Mouse (Mus musculus) ES-E14 (cell line): ENCODE data around the gene Mettl21a. TPM values are rescaled to one million over a fixed set of nuclear protein-coding genes. Genes with fewer than 3 reads are reported as not detected.
"Not testable (repeated sequence)": the region's sequence is repeated elsewhere in the genome, so short reads cannot be mapped to it uniquely, and the experiment has no call there.

ENCODE experiments used
- DNase-seq: peaks from one replicate; pipeline ENCODE4 v3.0.0-alpha.2; 2013; ENCODE audit warnings: low read depth, low spot score
- H3K27ac ChIP-seq: 2 replicates; pipeline ENCODE4 v1.5.1; 2012; ENCODE audit warnings: low read depth, mild to moderate bottlenecking, low read length, moderate library complexity, mixed read lengths; ENCODE audit not compliant: poor library complexity, insufficient read depth, severe bottlenecking
- H3K36me3 ChIP-seq: 2 replicates; pipeline ENCODE4 v1.6.1; 2012; ENCODE audit warnings: mild to moderate bottlenecking, low read length, moderate library complexity, mixed read lengths; ENCODE audit not compliant: control insufficient read depth, poor library complexity, insufficient read depth, severe bottlenecking
- H3K4me1 ChIP-seq, 2 experiments: fragments of 150-350 bp in 1 of 2; sonication (generic) in 1 of 2; 2 replicates each; pipeline ENCODE4 v1.6.1; 2012; ENCODE audit warnings: low read length in 2 of 2, mild to moderate bottlenecking in 1 of 2, mixed read lengths in 1 of 2; ENCODE audit not compliant: control insufficient read depth in 2 of 2, insufficient read depth in 2 of 2, poor library complexity in 1 of 2
- H3K4me3 ChIP-seq, 2 experiments: fragments of 150-350 bp in 1 of 2; sonication (generic) in 1 of 2; 2 replicates each; pipeline ENCODE4 v1.5.1; 2012; ENCODE audit warnings: low read length in 2 of 2, low read depth in 1 of 2, mild to moderate bottlenecking in 1 of 2, mixed read lengths in 1 of 2; ENCODE audit not compliant: insufficient read depth in 1 of 2, poor library complexity in 1 of 2, severe bottlenecking in 1 of 2
- H3K9ac ChIP-seq: 2 replicates; pipeline ENCODE4 v1.6.1; 2012; ENCODE audit warnings: low read depth, mild to moderate bottlenecking, low read length, mixed read lengths; ENCODE audit not compliant: poor library complexity, insufficient read depth, severe bottlenecking
- H3K9me3 ChIP-seq: fragments of 150-350 bp; sonication (generic); 2 replicates; pipeline ENCODE4 v1.6.1; 2012; ENCODE audit warnings: low read depth, mild to moderate bottlenecking, low read length; ENCODE audit not compliant: control insufficient read depth, insufficient read depth
- CHD2 ChIP-seq: IDR thresholded peaks from 2 replicates; pipeline ENCODE4 v1.6.1; 2014; ENCODE audit warnings: mild to moderate bottlenecking, low read depth, low read length, inconsistent platforms
- HCFC1 ChIP-seq: IDR thresholded peaks from 2 replicates; pipeline ENCODE4 v1.6.1; 2012; ENCODE audit warnings: low read length, inconsistent platforms, borderline replicate concordance; ENCODE audit not compliant: insufficient read depth
- MAFK ChIP-seq: IDR thresholded peaks from 2 replicates; pipeline ENCODE4 v1.6.1; 2014; ENCODE audit warnings: mild to moderate bottlenecking, low read depth, low read length, inconsistent platforms; ENCODE audit not compliant: insufficient read depth
- ZC3H11A ChIP-seq: IDR thresholded peaks from 2 replicates; pipeline ENCODE4 v1.6.1; 2012; ENCODE audit warnings: low read depth, mild to moderate bottlenecking, inconsistent platforms, low read length, borderline replicate concordance
- ZNF384 ChIP-seq: IDR thresholded peaks from 2 replicates; pipeline ENCODE4 v1.6.1; 2012; ENCODE audit warnings: low read depth, low read length, inconsistent platforms
- in situ Hi-C, 2 experiments: fragments of 600-800 bp; cut with MboI; formaldehyde crosslinking; loops; one replicate each; pipeline ENCODE4 v1.15.1; 2025; ENCODE audit warnings: low sequenced_read_pairs in 2 of 2, inconsistent platforms in 1 of 2; ENCODE audit not compliant: unreplicated experiment in 2 of 2
- total RNA-seq: library from RNA; depleted of rRNA; stranded (reverse); fragments of 300-350 nt; gene quantifications from 2 replicates; pipeline ENCODE4 v1.2.3, GENCODE M21; 2012

The Mettl21a gene
- total RNA-seq, 1 experiment: 18.6 TPM

GRCm38 (mm10) chr1:64578801-64579200, 38.2 kb downstream of the Mettl21a start:
- in situ Hi-C loops: no loop called here
- peaks cover 5% of the 10 kb centered on the region for H3K36me3 ChIP-seq
- H3K9ac ChIP-seq: peak overlapping the region; percentile 47; the same call in 1 of the 2 replicates

DNA sequence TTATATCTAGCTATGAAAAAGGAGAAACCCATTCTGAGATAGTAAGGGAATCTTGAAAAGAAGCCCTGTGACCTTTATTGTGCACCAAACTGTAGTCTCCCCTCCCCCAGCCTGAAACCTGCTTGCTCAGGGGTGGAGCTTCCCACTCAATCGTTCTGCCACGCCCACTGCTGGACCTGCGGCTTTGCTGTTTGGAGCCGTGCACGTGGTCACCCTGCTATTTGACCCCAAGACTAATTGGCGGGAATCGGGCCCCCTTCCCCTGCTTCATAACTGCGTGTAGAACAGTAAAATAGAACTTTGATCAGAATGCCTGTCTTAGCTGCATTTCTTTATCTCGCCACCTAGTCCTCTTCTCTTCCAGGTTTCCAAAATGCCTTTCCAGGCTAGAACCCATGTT, 39.1 kb downstream of the Mettl21a start:
- Histone ChIP-seq H3K27ac (peak overlapping the region; percentile 75; the same call in 1 of the 2 replicates), H3K9ac (peak overlapping the region; percentile 56; the same call in 1 of the 2 replicates), H3K4me1 (peaks cover 6 to 19% of the 10 kb centered on the region in 2 experiments)
- in situ Hi-C loops, H3K36me3 ChIP-seq, H3K9me3 ChIP-seq, H3K4me3 ChIP-seq: not testable (repeated sequence)
- peak; percentile 45 for DNase-seq

More at GRCm38 (mm10) chr1:64578801-64579200, 38.2 kb downstream of the Mettl21a start:
- no peaks in the 10 kb centered on the region for H3K9me3 ChIP-seq
- H3K4me1 ChIP-seq: peaks cover 6 to 19% of the 10 kb centered on the region in 2 experiments
- H3K4me3 ChIP-seq: peak overlapping the region in 1 of 2 experiments; percentile 7; a peak in 1 of 4 replicates
- DNase-seq: no peak
- H3K27ac ChIP-seq: peak overlapping the region; percentile 74; the same call in 1 of the 2 replicates
- TF ChIP-seq CHD2 (no peak), ZNF384 (no peak), MAFK (no peak), HCFC1 (no peak)

GRCm38 (mm10) chr1:64576732-64577131, 40.3 kb downstream of the Mettl21a start:
- no peak for TF ChIP-seq ZC3H11A
- Histone ChIP-seq H3K9ac (no peak overlapping the region), H3K9me3 (no peaks in the 10 kb centered on the region), H3K27ac (peak overlapping the region; percentile 75; the same call in 1 of the 2 replicates), H3K4me3 (no peak overlapping the region), H3K36me3 (peaks cover under 1% of the 10 kb centered on the region), H3K4me1 (peaks cover 6 to 19% of the 10 kb centered on the region in 2 experiments)
- in situ Hi-C loops: no loop called here
- DNase-seq: no peak

DNA sequence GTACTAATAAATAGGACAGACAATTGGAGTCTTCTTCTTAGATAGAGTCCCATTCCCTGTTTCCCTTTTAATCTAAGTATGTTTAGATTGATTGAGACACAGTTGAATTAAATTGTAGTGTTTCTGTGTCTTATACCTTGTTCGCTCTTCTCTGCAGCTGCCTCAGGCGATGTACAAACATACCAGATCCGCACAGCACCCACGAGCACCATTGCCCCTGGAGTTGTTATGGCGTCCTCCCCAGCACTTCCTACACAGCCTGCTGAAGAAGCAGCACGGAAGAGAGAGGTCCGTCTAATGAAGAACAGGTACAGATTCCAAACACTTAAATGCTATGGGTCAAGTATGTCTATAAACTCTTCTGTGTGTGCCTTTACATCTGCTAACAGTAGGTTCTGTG, 41.0 kb downstream of the Mettl21a start:
- in situ Hi-C loops: no loop called here
- H3K36me3 ChIP-seq: no peaks in the 10 kb centered on the region; the same call in 1 of the 2 replicates
- no peak for TF ChIP-seq ZC3H11A
- TF ChIP-seq ZNF384: no peak
- TF ChIP-seq HCFC1: no peak
- TF ChIP-seq MAFK: no peak
- TF ChIP-seq CHD2: no peak
- peaks cover 6 to 19% of the 10 kb centered on the region in 2 experiments for H3K4me1 ChIP-seq
- H3K27ac ChIP-seq: peak overlapping the region; percentile 66; the same call in 1 of the 2 replicates
- H3K4me3 ChIP-seq: peak overlapping the region in 1 of 2 experiments; percentile 1; a peak in 1 of 4 replicates
- DNase-seq: no peak
- no peaks in the 10 kb centered on the region for H3K9me3 ChIP-seq
- no peak overlapping the region for H3K9ac ChIP-seq

DNA sequence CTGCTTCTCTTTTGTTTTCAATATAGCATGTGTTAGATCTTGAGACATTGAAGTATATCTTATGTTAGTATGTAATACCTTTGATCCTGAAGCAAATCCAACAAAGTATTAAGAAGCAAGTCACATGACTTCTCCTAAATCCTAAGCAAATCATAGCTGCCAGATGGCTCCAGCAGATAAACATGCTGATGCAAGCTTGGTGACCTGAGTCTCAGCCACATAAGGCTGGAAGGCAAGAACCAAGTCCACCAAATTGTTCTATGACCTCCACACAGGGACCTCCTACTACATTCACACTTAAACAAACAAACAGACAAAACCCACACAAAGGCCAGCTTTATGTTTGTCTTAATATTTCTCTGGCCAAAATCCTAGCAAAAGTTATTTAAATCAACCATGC, 48.8 kb downstream of the Mettl21a start:
- Histone ChIP-seq H3K36me3 (no peaks in the 10 kb centered on the region), H3K9ac (no peak overlapping the region), H3K4me3 (no peak overlapping the region), H3K27ac (no peak overlapping the region), H3K4me1 (no peaks in the 10 kb centered on the region), H3K9me3 (no peaks in the 10 kb centered on the region)
- no peak for TF ChIP-seq MAFK
- no peak for TF ChIP-seq ZC3H11A
- TF ChIP-seq HCFC1: no peak
- TF ChIP-seq ZNF384: no peak
- no peak for DNase-seq
- in situ Hi-C loops: no loop called here
